9 mouse cellular contexts compared by ENCODE assay signal in the genomic region with DNA sequence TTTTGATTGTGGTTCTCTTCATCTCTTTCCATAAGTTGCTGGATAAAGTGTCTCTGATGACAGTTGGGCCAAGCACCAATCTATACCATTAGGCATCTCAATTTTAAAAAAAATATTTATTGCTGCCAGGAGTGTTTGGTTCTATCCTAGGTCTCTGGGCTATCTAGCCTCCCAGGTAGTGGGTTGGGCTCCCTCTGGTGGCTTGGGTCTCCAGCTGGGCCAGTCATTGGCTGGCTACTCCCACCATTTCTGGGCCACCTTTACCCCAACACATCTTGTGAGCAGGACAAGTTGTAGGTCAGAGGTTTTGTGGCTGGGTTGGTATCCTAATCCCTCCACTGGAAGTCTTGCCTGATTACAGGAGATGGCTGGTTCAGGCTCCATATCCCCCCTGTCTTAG. TPM values are rescaled to one million over a fixed set of nuclear protein-coding genes. Genes with fewer than 3 reads are reported as not detected.
DNase-seq lines count a peak whose midpoint lies in the region; ATAC-seq lines count a peak whose summit lies in the region.
"Had no signal": no experiment of that assay in that cellular context is flagged by ENCODE, and none has a peak within 500 bp of the region (broad histone marks: within the 10 kb centered on the region; RNA-seq: fewer than 3 reads in every experiment).

No protein-coding gene starts in this region.

- peak overlapping the region; percentile 11; the same call in 1 of the 2 replicates for H3K27ac ChIP-seq in liver, embryonic 13.5 days
- H3K27ac ChIP-seq in forebrain, embryonic 12.5 days: no peak overlapping the region
- H3K27ac ChIP-seq: midbrain, embryonic 12.5 days had no signal

- peak overlapping the region; percentile 62 for H3K4me3 ChIP-seq in liver, embryonic 13.5 days (replicated peaks)
- H3K4me3 ChIP-seq in forebrain, embryonic 12.5 days (replicated peaks): no peak overlapping the region

- H3K9ac ChIP-seq in liver, embryonic 13.5 days: peak overlapping the region; percentile 65
- H3K9ac ChIP-seq in forebrain, embryonic 12.5 days: no peak overlapping the region
- H3K9ac ChIP-seq: midbrain, embryonic 12.5 days had no signal

- H3K4me2 ChIP-seq in liver, embryonic 13.5 days: peak overlapping the region; percentile 84
- no peak overlapping the region for H3K4me2 ChIP-seq in forebrain, embryonic 12.5 days

- H3K27me3 ChIP-seq in liver, embryonic 13.5 days: no peaks in the 10 kb centered on the region
- no peaks in the 10 kb centered on the region for H3K27me3 ChIP-seq in forebrain, embryonic 12.5 days

- DNase-seq in cerebellum, adult 9-10 months: peak; percentile 33
- no peak for DNase-seq in cerebellum, adult 9-11 months
- DNase-seq in urinary bladder, postnatal 14 days (ENCODE audit: low spot score): peak; percentile 22
- DNase-seq in urinary bladder, adult 18-20 months (ENCODE audit: low spot score in 2 of 2): no peak
- no peak for DNase-seq in liver, embryonic 13.5 days
- DNase-seq in thymus, postnatal 4 days: peak; percentile 74

- no peaks in the 10 kb centered on the region for H3K9me3 ChIP-seq in liver, embryonic 13.5 days (replicated peaks)
- peaks cover 7% of the 10 kb centered on the region; the same call in 1 of the 2 replicates for H3K9me3 ChIP-seq in forebrain, embryonic 12.5 days

- no peak for ATAC-seq in liver, embryonic 13.5 days (ENCODE audit: low read depth)
- ATAC-seq in forebrain, embryonic 12.5 days (ENCODE audit: low FRiP score): no peak
- no peak for ATAC-seq in activated CD4-positive, CD25-positive, alpha-beta regulatory T cell, adult 4 months

- peaks cover 30% of the 10 kb centered on the region for H3K4me1 ChIP-seq in liver, embryonic 13.5 days (replicated peaks)
- peaks cover 18% of the 10 kb centered on the region for H3K4me1 ChIP-seq in forebrain, embryonic 12.5 days

- peaks cover 5% of the 10 kb centered on the region; the same call in 1 of the 2 replicates for H3K36me3 ChIP-seq in liver, embryonic 13.5 days
- H3K36me3 ChIP-seq in forebrain, embryonic 12.5 days (replicated peaks): no peaks in the 10 kb centered on the region
- H3K36me3 ChIP-seq: midbrain, embryonic 12.5 days had no signal

RNA-seq across cellular contexts. Expression of a gene that starts 1.2 kb away (rescaled TPM):
- 0.45 and 0.52 TPM in 2 replicates for polyA plus RNA-seq in liver, embryonic 13.5 days (2015; fragmentation: Nextera tagmentation; extraction: Ambion mirVana)
- 0.70 and 0.89 TPM in 2 replicates for polyA plus RNA-seq in forebrain, embryonic 12.5 days (2016; fragmentation: Nextera tagmentation; extraction: Ambion mirVana)
- under 1 TPM; 0.20 to 0.69 TPM for polyA plus RNA-seq in activated CD4-positive, CD25-positive, alpha-beta regulatory T cell, adult 4 months (2017; shearing (Covaris generic))

RNA-seq across cellular contexts. Expression of a gene that starts 8.1 kb away (rescaled TPM):
- 3.1 and 3.8 TPM in 2 replicates for polyA plus RNA-seq in liver, embryonic 13.5 days (2015; fragmentation: Nextera tagmentation; extraction: Ambion mirVana)
- polyA plus RNA-seq in forebrain, embryonic 12.5 days (2016; fragmentation: Nextera tagmentation; extraction: Ambion mirVana): 2.1 and 2.7 TPM in 2 replicates
- polyA plus RNA-seq in activated CD4-positive, CD25-positive, alpha-beta regulatory T cell, adult 4 months (2017; shearing (Covaris generic)): 10 to 100 TPM; 34.4 to 50.2 TPM

RNA-seq across cellular contexts. Expression of a gene that starts 28.1 kb away (rescaled TPM):
- 0.07 TPM in 1 of 2 replicates, not detected in the other for polyA plus RNA-seq in liver, embryonic 13.5 days (2015; fragmentation: Nextera tagmentation; extraction: Ambion mirVana)
- polyA plus RNA-seq in forebrain, embryonic 12.5 days (2016; fragmentation: Nextera tagmentation; extraction: Ambion mirVana): 0.24 and 0.41 TPM in 2 replicates
- not detected for polyA plus RNA-seq in activated CD4-positive, CD25-positive, alpha-beta regulatory T cell, adult 4 months (2017; shearing (Covaris generic))
- polyA plus RNA-seq: midbrain, embryonic 12.5 days had no signal

RNA-seq across cellular contexts. Expression of a gene that starts 33.7 kb away (rescaled TPM):
- not detected in 2 replicates for polyA plus RNA-seq in liver, embryonic 13.5 days (2015; fragmentation: Nextera tagmentation; extraction: Ambion mirVana)
- 4.0 and 4.6 TPM in 2 replicates for polyA plus RNA-seq in forebrain, embryonic 12.5 days (2016; fragmentation: Nextera tagmentation; extraction: Ambion mirVana)
- polyA plus RNA-seq in activated CD4-positive, CD25-positive, alpha-beta regulatory T cell, adult 4 months (2017; shearing (Covaris generic)): under 1 TPM in 1 of 2 experiments, not detected in 1; 0.09 TPM

RNA-seq across cellular contexts. Expression of a gene that starts 36.8 kb away (rescaled TPM):
- polyA plus RNA-seq in liver, embryonic 13.5 days (2015; fragmentation: Nextera tagmentation; extraction: Ambion mirVana): 1.4 and 1.6 TPM in 2 replicates
- polyA plus RNA-seq in forebrain, embryonic 12.5 days (2016; fragmentation: Nextera tagmentation; extraction: Ambion mirVana): 4.0 and 4.6 TPM in 2 replicates
- 1 to 10 TPM; 1.9 TPM for polyA plus RNA-seq in activated CD4-positive, CD25-positive, alpha-beta regulatory T cell, adult 4 months (2017; shearing (Covaris generic))

Comparison
In these comparisons a context has a peak if more than half of its experiments do, and no peak if none do; other contexts are left out.
1. DNase-seq: peak in cerebellum, adult 9-10 months (single experiment), urinary bladder, postnatal 14 days (single experiment) and thymus, postnatal 4 days (single experiment); none in cerebellum, adult 9-11 months (single experiment), urinary bladder, adult 18-20 months (0 of 2) and liver, embryonic 13.5 days (single experiment).